Mouse (Mus musculus) R1 (cell line): Measurements from ENCODE around the gene Gcnt1.

Source experiments
- DNase-seq: peaks from one replicate; pipeline ENCODE4 v3.0.0-alpha.2; 2018; ENCODE audit warnings: low read depth, low spot score

Gene Gcnt1

GRCm38 (mm10) chr19:17327881-17328404 lies 44.7 kb downstream of the Gcnt1 start:
- no peak for DNase-seq

- DNase-seq, result no peak
These were observed 48.9 kb downstream of the Gcnt1 start for GRCm38 (mm10) chr19:17323689-17324241.

- DNase-seq, result no peak
These were observed 49.5 kb downstream of the Gcnt1 start for GRCm38 (mm10) chr19:17323006-17323688.

- no peak for DNase-seq
These were observed 52.9 kb downstream of the Gcnt1 start for GRCm38 (mm10) chr19:17319770-17320169.

- no peak for DNase-seq
These were observed 53.9 kb downstream of the Gcnt1 start for GRCm38 (mm10) chr19:17318733-17319132.

- DNase-seq, result no peak
These were observed 56.2 kb downstream of the Gcnt1 start for GRCm38 (mm10) chr19:17316311-17317003.

- no peak for DNase-seq
These were observed 58.2 kb downstream of the Gcnt1 start for GRCm38 (mm10) chr19:17314451-17314850.

- DNase-seq, result no peak
These were observed 58.9 kb downstream of the Gcnt1 start for GRCm38 (mm10) chr19:17313766-17314165.

GRCm38 (mm10) chr19:17312671-17313180 lies 59.9 kb downstream of the Gcnt1 start:
- no peak for DNase-seq

- DNase-seq, result no peak
These were observed 61.1 kb downstream of the Gcnt1 start for GRCm38 (mm10) chr19:17311501-17311900.

GRCm38 (mm10) chr19:17311031-17311430 lies 61.6 kb downstream of the Gcnt1 start:
- no peak for DNase-seq

GRCm38 (mm10) chr19:17296081-17296480 lies 76.6 kb downstream of the Gcnt1 start:
- no peak for DNase-seq

- DNase-seq, result no peak
These were observed 77.4 kb downstream of the Gcnt1 start for GRCm38 (mm10) chr19:17295211-17295766.

- DNase-seq, result no peak
These were observed 78.5 kb downstream of the Gcnt1 start for GRCm38 (mm10) chr19:17294136-17294535.

GRCm38 (mm10) chr19:17289526-17289925 lies 83.1 kb downstream of the Gcnt1 start:
- no peak for DNase-seq

GRCm38 (mm10) chr19:17286004-17286403 lies 86.6 kb downstream of the Gcnt1 start:
- DNase-seq, result no peak

GRCm38 (mm10) chr19:17283317-17283716 lies 89.3 kb downstream of the Gcnt1 start:
- DNase-seq, result no peak

GRCm38 (mm10) chr19:17278381-17279051 lies 94.1 kb downstream of the Gcnt1 start:
- DNase-seq, result no peak
